Mouse (Mus musculus): ENCODE measurements around the gene Olfr1416. TPM values are rescaled to one million over a fixed set of nuclear protein-coding genes. Genes with fewer than 3 reads are reported as not detected.
A peak's percentile ranks its signal among the peaks of the same experiment; 100 is the strongest.

Gene Olfr1416
- polyA plus RNA-seq, 1 experiment from 2014 or later = not detected

Small RNAs within 50 kb of the gene (microRNA-seq; reads per million reads assigned to microRNA genes)
- 3.9 reads per million, percentile 5 among the genes with 10 or more reads in this experiment for gene Mir6900

Other genes starting within 250 kb of the Olfr1416 start
- 169 and 179 TPM in 2 replicates for gene Ndufa10, start 11.3 kb downstream of the Olfr1416 start, polyA plus RNA-seq (2016; fragmentation: Nextera tagmentation; extraction: Ambion mirVana)
- not detected in 2 replicates for gene Olfr1415, start 11.0 kb upstream of the Olfr1416 start, polyA plus RNA-seq (2016; fragmentation: Nextera tagmentation; extraction: Ambion mirVana)
- gene Olfr1414, start 33.5 kb upstream of the Olfr1416 start, polyA plus RNA-seq (2016; fragmentation: Nextera tagmentation; extraction: Ambion mirVana) = not detected in 2 replicates
- gene Olfr1413, start 86.2 kb upstream of the Olfr1416 start, polyA plus RNA-seq (2016; fragmentation: Nextera tagmentation; extraction: Ambion mirVana) = not detected in 2 replicates
- not detected in 2 replicates for gene Olfr1412, start 100.7 kb upstream of the Olfr1416 start, polyA plus RNA-seq (2016; fragmentation: Nextera tagmentation; extraction: Ambion mirVana)
- not detected in 2 replicates for gene Olfr1411, start 109.3 kb upstream of the Olfr1416 start, polyA plus RNA-seq (2016; fragmentation: Nextera tagmentation; extraction: Ambion mirVana)
- not detected in 2 replicates for gene Olfr1410, start 120.7 kb upstream of the Olfr1416 start, polyA plus RNA-seq (2016; fragmentation: Nextera tagmentation; extraction: Ambion mirVana)
- not detected in 2 replicates for gene Olfr12, start 132.7 kb upstream of the Olfr1416 start, polyA plus RNA-seq (2016; fragmentation: Nextera tagmentation; extraction: Ambion mirVana)
- 216 and 232 TPM in 2 replicates for gene Cops9, start 156.9 kb upstream of the Olfr1416 start, polyA plus RNA-seq (2016; fragmentation: Nextera tagmentation; extraction: Ambion mirVana)
- gene Otos, start 163.7 kb upstream of the Olfr1416 start, polyA plus RNA-seq (2016; fragmentation: Nextera tagmentation; extraction: Ambion mirVana) = 0.15 and 0.23 TPM in 2 replicates